Mouse (Mus musculus) inflammation-experienced regulatory T-cells, adult 6 months (primary cell): Measurements from ENCODE around the gene Sh3pxd2b. TPM values are rescaled to one million over a fixed set of nuclear protein-coding genes. Genes with fewer than 3 reads are reported as not detected.

ENCODE experiments used
- ATAC-seq: one replicate; pipeline ENCODE4 v1.8.0; 2017
- polyA plus RNA-seq, 3 experiments: library from polyadenylated mRNA; unstranded; fragments of 100-300 nt; shearing (Covaris generic); gene quantifications; one replicate each; pipeline ENCODE4 v1.2.1; 2017

Gene Sh3pxd2b
- polyA plus RNA-seq, 3 experiments from 2014 or later, result not detected

DNA sequence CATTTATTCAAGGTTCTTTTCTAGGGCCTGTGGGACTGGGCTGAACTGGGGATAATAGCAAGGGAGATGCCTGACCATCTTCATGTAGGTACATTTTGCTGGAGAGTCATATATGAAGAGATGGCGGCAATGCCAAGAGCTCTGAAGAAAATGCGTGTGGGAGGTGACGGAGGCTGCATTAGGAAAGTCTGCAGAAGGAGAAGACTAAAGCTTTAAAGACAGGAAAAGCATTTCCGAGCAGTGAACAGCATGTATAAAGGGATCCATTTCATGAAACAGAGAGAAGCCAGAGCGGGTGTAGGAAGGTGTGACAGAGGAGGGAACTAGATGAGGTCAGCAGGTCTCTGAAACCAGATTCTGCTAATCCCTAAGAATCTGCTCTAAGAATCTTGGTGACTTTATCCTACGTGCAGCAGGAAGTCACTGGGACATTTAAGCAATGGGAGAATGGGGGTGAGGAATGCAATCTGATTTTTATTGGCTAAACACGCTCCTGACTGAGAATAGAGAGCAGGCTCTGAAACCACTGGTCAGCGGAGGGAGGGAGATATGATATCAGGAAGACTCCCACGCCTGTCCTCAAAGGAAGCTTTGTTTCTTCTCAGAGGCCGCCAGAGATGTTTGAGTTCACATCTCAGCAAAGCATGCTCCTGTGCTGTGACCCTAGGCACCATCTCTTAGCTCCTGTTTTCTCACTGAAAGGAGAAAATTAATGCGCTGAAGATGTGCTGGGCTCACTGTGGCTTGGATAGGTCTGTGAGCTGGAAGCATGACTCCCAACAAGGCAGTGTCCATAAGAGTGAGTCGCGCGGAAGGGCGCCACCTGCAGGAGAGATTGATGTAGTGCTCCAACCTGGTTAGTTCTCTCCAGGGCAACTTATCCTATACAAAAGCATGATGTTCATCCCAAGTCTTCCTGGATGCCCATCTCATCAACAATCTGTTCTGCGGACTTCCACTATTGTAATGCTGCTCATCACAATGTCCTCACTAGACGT is 6.8 kb upstream of the Sh3pxd2b start:
- ATAC-seq, result no peak

DNA sequence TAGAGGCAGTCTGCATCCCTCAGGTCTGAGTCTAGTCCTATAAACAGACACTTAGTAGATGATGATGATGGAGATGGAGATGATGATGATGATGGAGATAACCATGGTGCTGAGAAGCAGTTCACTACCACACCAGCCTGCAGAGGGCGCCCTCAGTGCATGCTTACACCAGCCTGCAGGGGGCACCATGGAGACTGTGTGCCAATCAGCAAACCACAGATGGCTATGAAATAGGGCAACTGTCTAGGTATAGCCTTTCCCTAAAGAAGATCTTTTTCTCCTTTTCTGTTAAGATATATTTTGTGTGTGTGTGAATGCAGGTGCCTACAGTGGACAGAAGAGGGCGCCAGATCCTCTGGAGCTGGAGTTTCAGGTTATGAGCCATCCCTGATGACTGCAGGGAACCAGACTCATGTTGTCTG is 4.8 kb upstream of the Sh3pxd2b start:
- no peak for ATAC-seq

DNA sequence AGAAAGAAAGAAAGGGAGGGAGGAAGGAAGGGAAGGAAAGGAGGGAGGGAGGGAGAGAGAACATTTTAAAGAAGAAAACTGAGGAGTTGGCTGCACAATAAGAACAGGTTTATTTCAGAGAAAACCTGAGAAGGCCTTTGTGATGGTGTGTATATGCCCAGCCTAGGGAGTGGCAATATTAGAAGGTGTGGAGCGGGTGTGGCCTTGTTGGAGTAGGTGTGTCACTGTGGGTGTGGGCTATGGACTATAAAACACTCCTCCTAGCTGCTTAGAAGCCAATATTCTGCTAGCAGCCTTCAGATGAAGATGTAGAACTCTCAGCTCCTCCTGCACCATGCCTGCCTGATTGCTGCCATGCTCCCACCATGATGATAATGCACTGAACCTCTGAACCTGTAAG is 4.3 kb upstream of the Sh3pxd2b start:
- ATAC-seq, result no peak

GRCm38 (mm10) chr11:32345504-32346297 is 1.9 kb upstream of the Sh3pxd2b start:
- no peak for ATAC-seq

DNA sequence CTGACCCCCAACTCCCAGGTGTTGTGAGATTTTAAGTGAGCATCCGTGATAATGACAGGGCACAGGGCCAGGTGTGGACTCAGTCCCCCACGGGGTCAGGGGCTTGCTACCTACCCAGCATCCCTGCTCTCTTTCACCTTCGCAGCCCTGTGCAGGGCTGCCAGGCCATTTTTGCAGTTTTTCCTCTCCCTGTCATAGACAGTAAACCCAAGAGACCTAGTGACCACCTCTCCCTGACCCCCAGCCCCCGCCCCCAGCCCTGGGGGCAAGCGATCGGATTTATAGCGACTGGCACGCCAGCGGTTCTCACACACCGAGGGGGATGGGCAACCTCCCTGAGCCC is 385 bp upstream of the Sh3pxd2b start:
- ATAC-seq, result no peak

- no peak for ATAC-seq
These were observed 1.0 kb downstream of the Sh3pxd2b start for GRCm38 (mm10) chr11:32348433-32349283.

GRCm38 (mm10) chr11:32349284-32349953 is 1.8 kb downstream of the Sh3pxd2b start:
- ATAC-seq, result no peak

DNA sequence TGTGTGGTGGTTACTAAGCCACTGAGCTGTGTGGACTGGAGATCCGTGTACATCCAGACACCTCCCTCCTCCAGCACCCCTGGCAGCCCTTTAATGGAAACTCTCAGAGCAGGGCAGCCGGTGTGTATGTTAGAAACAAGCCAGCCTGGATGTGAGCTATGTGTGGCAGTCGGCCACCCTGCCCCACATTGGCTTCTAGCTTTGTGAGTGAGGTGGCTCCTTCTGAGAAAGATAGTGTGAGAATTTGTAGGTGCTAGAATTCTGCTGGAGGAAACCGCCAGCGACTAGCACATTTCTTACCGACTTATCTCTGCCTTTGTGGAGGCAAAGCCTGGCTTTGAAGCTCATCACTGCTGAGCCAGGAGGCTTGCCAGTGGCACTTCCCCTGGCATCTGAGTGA is 5.3 kb downstream of the Sh3pxd2b start:
- no peak for ATAC-seq

DNA sequence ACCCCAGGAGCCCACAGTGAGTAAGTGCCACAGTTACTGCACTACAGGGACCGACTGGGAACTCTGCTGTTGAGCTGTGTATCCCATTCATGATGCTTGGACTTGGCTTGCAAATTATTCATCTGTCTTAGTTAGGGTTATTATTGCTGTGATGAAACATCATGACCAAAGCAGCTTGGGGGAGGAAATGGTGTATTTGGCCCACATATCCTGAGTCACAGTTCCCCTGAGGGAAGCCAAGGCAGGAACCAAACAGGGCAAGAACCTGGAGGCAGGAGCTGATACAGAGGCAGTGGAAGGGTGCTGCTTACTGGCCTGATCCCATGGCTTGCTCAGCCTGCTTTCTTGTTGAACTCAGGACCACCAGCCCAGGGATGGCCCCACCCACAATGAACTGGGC is 7.8 kb downstream of the Sh3pxd2b start:
- ATAC-seq, result no peak

GRCm38 (mm10) chr11:32357686-32358085 is 10.1 kb downstream of the Sh3pxd2b start:
- no peak for ATAC-seq

GRCm38 (mm10) chr11:32358399-32358798 is 10.8 kb downstream of the Sh3pxd2b start:
- no peak for ATAC-seq

- ATAC-seq, result no peak
These were observed 11.9 kb downstream of the Sh3pxd2b start for GRCm38 (mm10) chr11:32359566-32359965.

- ATAC-seq, result no peak
These were observed 14.2 kb downstream of the Sh3pxd2b start for GRCm38 (mm10) chr11:32361774-32362173.

DNA sequence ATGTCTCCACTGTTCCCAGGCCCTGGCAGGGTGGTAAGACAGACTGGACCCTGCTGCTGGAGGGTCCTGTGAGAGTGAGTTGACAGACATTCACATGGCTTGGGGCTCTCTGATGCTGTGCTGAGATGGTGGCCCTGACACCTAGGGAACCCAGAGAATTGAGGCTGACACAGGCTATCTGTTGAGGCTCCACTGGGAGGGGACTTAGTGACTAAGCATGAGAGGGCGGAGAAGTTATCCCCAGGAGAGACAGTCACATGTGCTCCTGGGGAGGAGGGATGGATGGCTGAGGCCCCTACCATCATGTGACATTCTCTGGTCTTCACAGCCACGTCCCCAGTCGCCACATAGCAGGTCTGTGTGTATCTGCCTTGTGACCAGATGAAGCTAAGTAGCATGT is 15.6 kb downstream of the Sh3pxd2b start:
- ATAC-seq, result no peak

DNA sequence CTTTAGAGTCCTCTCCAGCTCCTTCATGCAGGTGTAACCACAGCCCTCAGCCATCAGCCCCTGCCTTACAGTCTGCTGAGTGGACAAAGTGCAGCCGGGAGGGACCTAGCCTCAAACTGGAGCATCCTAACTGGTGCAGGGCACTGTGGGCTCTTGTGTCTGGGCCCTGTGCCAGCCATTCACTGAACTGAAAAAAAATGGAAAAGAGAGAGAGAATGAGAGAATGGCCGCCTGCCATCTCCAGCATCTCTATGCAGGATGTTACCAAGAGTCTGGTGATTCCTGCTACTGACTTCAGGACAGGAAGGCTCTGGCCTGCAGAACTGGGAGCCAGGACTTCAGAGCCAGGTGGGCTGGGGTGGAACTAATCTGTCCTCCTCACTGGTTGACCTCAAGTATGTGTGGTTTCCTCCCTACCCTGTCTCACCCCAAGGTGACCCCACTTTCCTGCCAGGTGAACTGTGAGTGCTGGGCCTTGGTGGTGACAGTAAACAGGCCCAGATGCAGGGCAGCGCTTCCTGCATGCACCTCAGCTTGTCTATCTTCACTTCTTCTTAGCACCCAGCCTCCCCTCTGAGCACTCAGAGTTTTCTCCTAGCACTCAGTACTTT is 16.1 kb downstream of the Sh3pxd2b start:
- ATAC-seq, result no peak

DNA sequence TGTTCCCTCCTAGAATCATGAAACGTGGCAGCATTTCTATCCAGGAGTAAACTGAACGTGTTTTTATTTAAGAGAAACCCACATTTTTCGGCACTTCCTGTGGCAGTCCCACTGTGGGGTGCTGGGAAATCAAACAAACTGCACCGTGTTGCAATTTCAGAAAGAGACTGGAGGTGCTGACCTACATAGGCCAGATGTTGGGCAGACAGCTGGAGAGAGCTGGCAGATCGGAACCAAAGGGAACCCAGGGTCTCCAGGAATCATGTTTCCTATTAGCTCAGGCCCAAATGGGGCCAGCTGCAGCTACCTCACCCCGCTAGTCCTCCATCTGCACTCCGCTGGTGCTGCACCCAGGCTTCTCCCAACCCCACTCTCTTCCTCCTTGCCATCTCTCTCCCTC is 16.8 kb downstream of the Sh3pxd2b start:
- no peak for ATAC-seq

- ATAC-seq, result no peak
These were observed 17.9 kb downstream of the Sh3pxd2b start for GRCm38 (mm10) chr11:32365498-32365897.

DNA sequence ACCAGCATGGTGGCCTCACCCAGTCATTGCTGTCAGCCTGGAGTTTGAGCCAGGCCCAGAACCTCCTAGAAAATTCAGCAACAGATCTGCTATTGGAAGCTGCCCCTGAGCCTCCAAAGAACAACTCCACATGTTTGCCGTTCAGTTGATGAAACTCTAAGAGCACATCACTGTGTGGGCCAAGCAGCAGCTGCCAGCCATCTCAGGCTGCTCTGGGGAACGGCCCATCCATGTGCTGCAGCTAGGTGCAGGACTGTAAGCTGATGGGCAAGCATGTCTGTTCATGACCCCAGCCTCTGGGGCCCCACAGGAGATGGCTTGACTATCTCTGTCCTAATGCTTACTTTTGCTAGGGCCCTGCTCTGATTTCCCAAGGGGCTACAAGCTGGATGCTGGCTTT is 19.4 kb downstream of the Sh3pxd2b start:
- ATAC-seq, result no peak

- no peak for ATAC-seq
These were observed 21.4 kb downstream of the Sh3pxd2b start for GRCm38 (mm10) chr11:32368986-32369385.

GRCm38 (mm10) chr11:32370881-32371280 is 23.3 kb downstream of the Sh3pxd2b start:
- no peak for ATAC-seq

DNA sequence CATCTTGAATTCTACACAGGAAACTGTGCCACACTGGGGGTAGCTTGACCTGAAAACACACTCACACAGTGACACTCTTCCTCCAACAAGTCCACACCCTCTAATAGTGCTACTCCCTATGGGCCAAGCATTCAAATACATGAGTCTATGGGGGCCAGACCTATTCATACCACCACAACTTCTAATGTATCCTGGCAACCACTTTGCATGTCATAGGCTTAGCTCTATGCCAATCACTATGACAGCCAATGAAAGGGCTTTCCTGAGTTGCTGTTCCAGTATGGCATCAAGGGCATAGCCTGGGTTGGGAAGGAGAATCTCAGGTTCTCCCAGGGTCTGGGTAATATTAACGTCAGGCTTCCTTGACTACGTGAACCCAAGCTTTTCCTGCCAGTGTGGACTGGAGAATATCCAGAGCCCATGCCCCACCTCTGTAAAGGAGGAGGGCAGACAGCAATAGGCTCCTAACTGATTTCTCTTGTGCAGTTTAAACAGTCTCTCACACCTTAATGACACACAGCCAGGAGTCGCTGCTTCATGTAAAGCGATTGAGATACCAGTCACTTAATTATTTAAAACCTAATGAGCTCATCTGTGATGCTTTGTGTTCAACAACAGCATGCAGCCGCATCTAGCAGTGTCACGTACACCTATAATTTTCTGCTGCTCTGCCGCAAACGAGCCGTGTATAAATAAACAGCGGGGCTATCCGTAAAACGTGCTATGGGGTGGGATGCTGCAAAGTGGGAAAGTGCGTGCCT is 25.8 kb downstream of the Sh3pxd2b start:
- no peak for ATAC-seq
